Comparison of ENCODE assay signal across 20 mouse cellular contexts in the genomic region with DNA sequence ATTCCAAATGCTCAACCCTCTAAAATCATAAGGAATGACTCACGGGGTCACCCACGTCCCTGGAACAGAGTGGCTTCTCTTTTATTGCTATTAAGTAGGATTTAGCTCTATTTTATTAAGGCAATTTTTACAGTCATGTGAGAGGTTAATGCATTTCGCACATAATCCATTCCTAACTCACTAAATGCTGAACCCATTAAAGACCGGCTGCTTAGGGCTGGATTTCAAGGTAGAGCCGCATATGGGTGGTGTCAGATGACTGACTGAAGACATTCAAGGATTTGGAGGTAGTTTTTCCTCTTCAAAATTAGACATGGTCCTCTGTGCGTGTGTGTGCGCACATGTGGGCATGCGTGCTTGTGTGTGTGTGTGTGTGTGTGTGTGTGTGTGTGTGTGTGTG.
DNase-seq lines count a peak whose midpoint lies in the region; ATAC-seq lines count a peak whose summit lies in the region.
"Had no signal": no experiment of that assay in that cellular context is flagged by ENCODE, and none has a peak within 500 bp of the region (broad histone marks: within the 10 kb centered on the region; RNA-seq: fewer than 3 reads in every experiment).

No protein-coding gene starts in this region.

- H3K9me3 ChIP-seq in embryonic facial prominence, embryonic 11.5 days (replicated peaks; ENCODE audit: control insufficient read depth, low read length): no peaks in the 10 kb centered on the region
- H3K9me3 ChIP-seq in embryonic facial prominence, embryonic 10.5 days: no peaks in the 10 kb centered on the region
- H3K9me3 ChIP-seq in limb, embryonic 12.5 days: no peaks in the 10 kb centered on the region
- H3K9me3 ChIP-seq in limb, embryonic 10.5 days (replicated peaks): no peaks in the 10 kb centered on the region
- H3K9me3 ChIP-seq in embryonic facial prominence, embryonic 14.5 days (ENCODE audit: control insufficient read depth, low read length): no peaks in the 10 kb centered on the region
- H3K9me3 ChIP-seq: G1E had no signal

- no peak overlapping the region for H3K4me2 ChIP-seq in embryonic facial prominence, embryonic 11.5 days (ENCODE audit: low read depth, low read length)
- H3K4me2 ChIP-seq in limb, embryonic 12.5 days: no peak overlapping the region
- no peak overlapping the region for H3K4me2 ChIP-seq in embryonic facial prominence, embryonic 14.5 days (ENCODE audit: low read depth, low read length)

- no peak overlapping the region for H3K4me3 ChIP-seq in embryonic facial prominence, embryonic 11.5 days (ENCODE audit: low read depth, low read length)
- no peak overlapping the region for H3K4me3 ChIP-seq in embryonic facial prominence, embryonic 10.5 days
- no peak overlapping the region for H3K4me3 ChIP-seq in limb, embryonic 12.5 days (replicated peaks)
- H3K4me3 ChIP-seq in limb, embryonic 10.5 days: no peak overlapping the region
- H3K4me3 ChIP-seq in embryonic facial prominence, embryonic 14.5 days (ENCODE audit: low read depth, low read length): no peak overlapping the region

- DNase-seq in embryonic facial prominence, embryonic 11.5 days (ENCODE audit: low spot score): peak; percentile 57
- DNase-seq in embryonic facial prominence, embryonic 10.5 days (ENCODE audit: low spot score): no peak
- no peak for DNase-seq in limb, embryonic 10.5 days (ENCODE audit: low spot score)
- DNase-seq in embryonic facial prominence, embryonic 14.5 days (ENCODE audit: low spot score): peak; percentile 44
- no peak for DNase-seq in right cerebral cortex, adult 2 months (ENCODE audit: low spot score in 2 of 2)
- DNase-seq: adrenal gland, adult 2 months; adrenal gland, adult 8-10 months; adrenal gland, postnatal 10 days; adrenal gland, postnatal 14 days; adrenal gland, postnatal 25 days; adrenal gland, postnatal 36 days; B cell, adult 2 months; cerebellum, adult 11 months; cerebellum, adult 11-12 months; cerebellum, adult 18-20 months had no signal

- no peaks in the 10 kb centered on the region for H3K4me1 ChIP-seq in embryonic facial prominence, embryonic 11.5 days (ENCODE audit: control insufficient read depth, insufficient read depth, low read length)
- no peaks in the 10 kb centered on the region for H3K4me1 ChIP-seq in embryonic facial prominence, embryonic 10.5 days
- peaks cover 6% of the 10 kb centered on the region; the same call in 1 of the 2 replicates for H3K4me1 ChIP-seq in limb, embryonic 12.5 days (replicated peaks)
- peaks cover 3% of the 10 kb centered on the region; the same call in 1 of the 2 replicates for H3K4me1 ChIP-seq in limb, embryonic 10.5 days
- H3K4me1 ChIP-seq in embryonic facial prominence, embryonic 14.5 days (ENCODE audit: control insufficient read depth, insufficient read depth, low read length): no peaks in the 10 kb centered on the region

- WGBS in embryonic facial prominence, embryonic 11.5 days: 56% methylated on average over 8 of the region's 8 CpGs
- WGBS in embryonic facial prominence, embryonic 10.5 days: 70% methylated on average over 8 of the region's 8 CpGs
- 34% methylated on average over 8 of the region's 8 CpGs for WGBS in limb, embryonic 12.5 days
- WGBS in limb, embryonic 10.5 days: 63% methylated on average over 8 of the region's 8 CpGs
- 42% methylated on average over 8 of the region's 8 CpGs for WGBS in embryonic facial prominence, embryonic 14.5 days

- H3K36me3 ChIP-seq in embryonic facial prominence, embryonic 11.5 days (replicated peaks; ENCODE audit: control insufficient read depth, insufficient read depth, low read depth, low read length): no peaks in the 10 kb centered on the region
- no peaks in the 10 kb centered on the region for H3K36me3 ChIP-seq in embryonic facial prominence, embryonic 10.5 days (replicated peaks)
- H3K36me3 ChIP-seq in limb, embryonic 12.5 days: no peaks in the 10 kb centered on the region
- no peaks in the 10 kb centered on the region for H3K36me3 ChIP-seq in limb, embryonic 10.5 days
- H3K36me3 ChIP-seq in embryonic facial prominence, embryonic 14.5 days (ENCODE audit: control insufficient read depth, insufficient read depth, low read length): no peaks in the 10 kb centered on the region
- H3K36me3 ChIP-seq: G1E had no signal

- no peaks in the 10 kb centered on the region for H3K27me3 ChIP-seq in embryonic facial prominence, embryonic 11.5 days (ENCODE audit: control insufficient read depth, insufficient read depth, low read length)
- H3K27me3 ChIP-seq in embryonic facial prominence, embryonic 10.5 days (replicated peaks; ENCODE audit: low read depth, poor library complexity, severe bottlenecking): no peaks in the 10 kb centered on the region; the same call in 1 of the 2 replicates
- H3K27me3 ChIP-seq in limb, embryonic 12.5 days: no peaks in the 10 kb centered on the region
- 0 out of 2 replicates have a peak, but pooled peaks cover 4% of the 10 kb centered on the region for H3K27me3 ChIP-seq in limb, embryonic 10.5 days (ENCODE audit: low read depth, poor library complexity, severe bottlenecking)
- no peaks in the 10 kb centered on the region for H3K27me3 ChIP-seq in embryonic facial prominence, embryonic 14.5 days (replicated peaks; ENCODE audit: control insufficient read depth, insufficient read depth, low read length)
- H3K27me3 ChIP-seq: Patski had no signal

- ATAC-seq in embryonic facial prominence, embryonic 11.5 days (replicated peaks; ENCODE audit: insufficient number of reproducible peaks, low FRiP score, low TSS enrichment, low read depth): no peak
- ATAC-seq in limb, embryonic 12.5 days (ENCODE audit: insufficient number of reproducible peaks, insufficient read depth, low FRiP score, low TSS enrichment, low read depth): peak; percentile 52; the same call in 1 of the 2 replicates
- no peak for ATAC-seq in embryonic facial prominence, embryonic 14.5 days (ENCODE audit: low read depth)
- ATAC-seq: activated CD4-positive, CD25-positive, alpha-beta regulatory T cell, adult 4 months; CD4-positive, CD25-positive, alpha-beta regulatory T cell, adult 4 months; Patski had no signal

- H3K9ac ChIP-seq in embryonic facial prominence, embryonic 11.5 days (replicated peaks; ENCODE audit: low read length): no peak overlapping the region
- H3K9ac ChIP-seq in limb, embryonic 12.5 days (replicated peaks): no peak overlapping the region
- no peak overlapping the region for H3K9ac ChIP-seq in embryonic facial prominence, embryonic 14.5 days (ENCODE audit: low read depth, low read length)

- H3K27ac ChIP-seq in embryonic facial prominence, embryonic 11.5 days (replicated peaks; ENCODE audit: low read depth, low read length): no peak overlapping the region
- H3K27ac ChIP-seq in embryonic facial prominence, embryonic 10.5 days (replicated peaks): no peak overlapping the region
- no peak overlapping the region for H3K27ac ChIP-seq in limb, embryonic 12.5 days
- H3K27ac ChIP-seq in limb, embryonic 10.5 days: no peak overlapping the region
- no peak overlapping the region for H3K27ac ChIP-seq in embryonic facial prominence, embryonic 14.5 days (replicated peaks; ENCODE audit: low read depth, low read length)

Comparison
In these comparisons a context has a peak if more than half of its experiments do, and no peak if none do; other contexts are left out.
1. DNase-seq: peak in embryonic facial prominence, embryonic 11.5 days (single experiment) and embryonic facial prominence, embryonic 14.5 days (single experiment); none in embryonic facial prominence, embryonic 10.5 days (single experiment), limb, embryonic 10.5 days (single experiment) and right cerebral cortex, adult 2 months (0 of 2).